Comparison of ENCODE assay signal across 20 mouse cellular contexts in genomic region chr10:31632005-31632404, GRCm38 (mm10). TPM values are rescaled to one million over a fixed set of nuclear protein-coding genes. Genes with fewer than 3 reads are reported as not detected.
A peak's percentile ranks its signal among the peaks of the same experiment; 100 is the strongest.
DNase-seq lines count a peak whose midpoint lies in the region; ATAC-seq and TF ChIP-seq lines count a peak whose summit lies in the region.
"Had no signal": no experiment of that assay in that cellular context is flagged by ENCODE, and none has a peak within 500 bp of the region (broad histone marks: within the 10 kb centered on the region; RNA-seq: fewer than 3 reads in every experiment).

No protein-coding gene starts in this region.

- H3K9ac ChIP-seq in hindbrain, postnatal 0 days (replicated peaks; ENCODE audit: low read length): no peak overlapping the region
- H3K9ac ChIP-seq in hindbrain, embryonic 11.5 days (ENCODE audit: low read depth, low read length): no peak overlapping the region
- H3K9ac ChIP-seq: embryonic facial prominence, embryonic 12.5 days; forebrain, embryonic 12.5 days; intestine, embryonic 15.5 days; liver, postnatal 0 days; neural tube, embryonic 13.5 days had no signal

- no peak overlapping the region for H3K4me3 ChIP-seq in hindbrain, postnatal 0 days (ENCODE audit: low read length)
- no peak overlapping the region for H3K4me3 ChIP-seq in hindbrain, embryonic 11.5 days (ENCODE audit: low read depth, low read length)
- H3K4me3 ChIP-seq: embryonic facial prominence, embryonic 12.5 days; forebrain, embryonic 12.5 days; heart, embryonic 10.5 days; intestine, embryonic 15.5 days; neural tube, embryonic 13.5 days had no signal

- no peak for ATAC-seq in hindbrain, postnatal 0 days
- ATAC-seq in hindbrain, embryonic 11.5 days (ENCODE audit: low FRiP score): no peak
- ATAC-seq: intestine, embryonic 15.5 days; liver, postnatal 0 days; Patski had no signal

- no peak overlapping the region for H3K27ac ChIP-seq in hindbrain, postnatal 0 days
- H3K27ac ChIP-seq in hindbrain, embryonic 11.5 days (ENCODE audit: low read depth, low read length): no peak overlapping the region
- H3K27ac ChIP-seq: embryonic facial prominence, embryonic 12.5 days; forebrain, embryonic 12.5 days; heart, embryonic 10.5 days; intestine, embryonic 15.5 days; neural tube, embryonic 13.5 days had no signal

- no peaks in the 10 kb centered on the region for H3K9me3 ChIP-seq in hindbrain, postnatal 0 days (ENCODE audit: low read length)
- H3K9me3 ChIP-seq in hindbrain, embryonic 11.5 days (ENCODE audit: control insufficient read depth, low read length): no peaks in the 10 kb centered on the region
- H3K9me3 ChIP-seq: embryonic facial prominence, embryonic 12.5 days; forebrain, embryonic 12.5 days; heart, embryonic 10.5 days; intestine, embryonic 15.5 days; neural tube, embryonic 13.5 days had no signal

- no peak for TF ChIP-seq CTCF in hindbrain, postnatal 0 days (IDR thresholded peaks at IDR 0.05; ENCODE audit: low read depth)

- peak; percentile 42 for DNase-seq in hindbrain, postnatal 0 days (ENCODE audit: low spot score)
- DNase-seq in hindbrain, embryonic 11.5 days (ENCODE audit: low spot score): no peak
- DNase-seq in lung, postnatal 36 days: peak; percentile 6
- no peak for DNase-seq in lung, postnatal 14 days
- peak; percentile 29 to 49 for DNase-seq in cerebellum, adult 18-20 months
- DNase-seq in fibroblast of lung, adult 2 months (ENCODE audit: low read depth): peak; percentile 29
- DNase-seq in thymus, postnatal 36 days: no peak
- no peak for DNase-seq in frontal cortex, postnatal 10 days (ENCODE audit: low spot score in 2 of 2)
- DNase-seq: adrenal gland, adult 2 months; gastrocnemius, postnatal 10 days; heart, postnatal 4 days; layer of hippocampus, adult 9-11 months; liver, postnatal 0 days; thymus, postnatal 25 days had no signal

- no peaks in the 10 kb centered on the region for H3K4me1 ChIP-seq in hindbrain, postnatal 0 days (ENCODE audit: insufficient read depth, low read length)
- H3K4me1 ChIP-seq in hindbrain, embryonic 11.5 days (replicated peaks; ENCODE audit: control insufficient read depth, insufficient read depth, low read length): no peaks in the 10 kb centered on the region
- H3K4me1 ChIP-seq: embryonic facial prominence, embryonic 12.5 days; forebrain, embryonic 12.5 days; heart, embryonic 10.5 days; intestine, embryonic 15.5 days; neural tube, embryonic 13.5 days had no signal

- H3K36me3 ChIP-seq in hindbrain, postnatal 0 days (ENCODE audit: insufficient read depth, low read length): no peaks in the 10 kb centered on the region
- H3K36me3 ChIP-seq in hindbrain, embryonic 11.5 days (ENCODE audit: control insufficient read depth, insufficient read depth, low read length): no peaks in the 10 kb centered on the region
- H3K36me3 ChIP-seq: embryonic facial prominence, embryonic 12.5 days; forebrain, embryonic 12.5 days; heart, embryonic 10.5 days; intestine, embryonic 15.5 days; neural tube, embryonic 13.5 days had no signal

- WGBS in hindbrain, postnatal 0 days: 54% methylated on average over 1 of the region's 1 CpGs
- 82% methylated on average over 1 of the region's 1 CpGs for WGBS in hindbrain, embryonic 11.5 days

- H3K4me2 ChIP-seq in hindbrain, postnatal 0 days (ENCODE audit: low read depth, low read length): no peak overlapping the region
- no peak overlapping the region for H3K4me2 ChIP-seq in hindbrain, embryonic 11.5 days (replicated peaks; ENCODE audit: low read depth, low read length)
- H3K4me2 ChIP-seq: embryonic facial prominence, embryonic 12.5 days; forebrain, embryonic 12.5 days; intestine, embryonic 15.5 days; neural tube, embryonic 13.5 days had no signal

- no peaks in the 10 kb centered on the region for H3K27me3 ChIP-seq in hindbrain, postnatal 0 days (ENCODE audit: insufficient read depth, low read length)
- no peaks in the 10 kb centered on the region for H3K27me3 ChIP-seq in hindbrain, embryonic 11.5 days (ENCODE audit: control insufficient read depth, insufficient read depth, low read length)
- H3K27me3 ChIP-seq: embryonic facial prominence, embryonic 12.5 days; forebrain, embryonic 12.5 days; intestine, embryonic 15.5 days; neural tube, embryonic 13.5 days had no signal

RNA-seq across cellular contexts. Expression of gene Rnf217, which starts 23.0 kb away (rescaled TPM):
- total RNA-seq in hindbrain, postnatal 0 days (2014; rRNA removed): 10.5 and 11.2 TPM in 2 replicates
- 1.8 TPM in 2 replicates for polyA plus RNA-seq in hindbrain, postnatal 0 days (2015; fragmentation: Nextera tagmentation; extraction: Ambion mirVana)
- polyA plus RNA-seq in hindbrain, embryonic 11.5 days (2014; fragmentation: Nextera tagmentation; extraction: Ambion mirVana): 1.5 and 2.0 TPM in 2 replicates

Comparison
In these comparisons a context has a peak if more than half of its experiments do, and no peak if none do; other contexts are left out.
1. DNase-seq: peak in hindbrain, postnatal 0 days (single experiment), lung, postnatal 36 days (single experiment), cerebellum, adult 18-20 months (2 of 2) and fibroblast of lung, adult 2 months (single experiment); none in hindbrain, embryonic 11.5 days (single experiment), lung, postnatal 14 days (single experiment), thymus, postnatal 36 days (0 of 2) and frontal cortex, postnatal 10 days (0 of 2).